Mouse (Mus musculus): ENCODE data around the gene Cobl. TPM values are rescaled to one million over a fixed set of nuclear protein-coding genes. Genes with fewer than 3 reads are reported as not detected.

Cobl gene
- polyA plus RNA-seq, 1 experiment from 2014 or later = 11.6 TPM

- H3K4me2 ChIP-seq (ENCODE audit: low read length) = no peak overlapping the region
- no peaks in the 10 kb centered on the region for H3K27me3 ChIP-seq (replicated peaks; ENCODE audit: control insufficient read depth, insufficient read depth, low read length)
- ATAC-seq (replicated peaks; ENCODE audit: low FRiP score, low TSS enrichment, low read depth) = no peak
- H3K36me3 ChIP-seq (ENCODE audit: control insufficient read depth, insufficient read depth, low read length) = no peaks in the 10 kb centered on the region
- no peak for DNase-seq (ENCODE audit: low spot score)
- 29% methylated on average over 5 of the region's 5 CpGs for WGBS
- no peaks in the 10 kb centered on the region for H3K9me3 ChIP-seq (ENCODE audit: control insufficient read depth, low read length)
- no peak overlapping the region for H3K27ac ChIP-seq (ENCODE audit: low read depth)
- H3K4me1 ChIP-seq (replicated peaks; ENCODE audit: control insufficient read depth, insufficient read depth, low read length) = peaks cover 3% of the 10 kb centered on the region; the same call in 1 of the 2 replicates
- no peak overlapping the region for H3K4me3 ChIP-seq (ENCODE audit: low read depth, low read length)
- no peak overlapping the region for H3K9ac ChIP-seq (ENCODE audit: low read length)
These were observed 164.9 kb downstream of the Cobl start for GRCm38 (mm10) chr11:12299701-12300446.

GRCm38 (mm10) chr11:12291654-12291935 is 173.2 kb downstream of the Cobl start:
- Histone ChIP-seq H3K4me3 (ENCODE audit: low read depth, low read length) (no peak overlapping the region), H3K4me1 (replicated peaks; ENCODE audit: control insufficient read depth, insufficient read depth, low read length) (no peaks in the 10 kb centered on the region), H3K4me2 (ENCODE audit: low read length) (no peak overlapping the region), H3K27ac (ENCODE audit: low read depth) (no peak overlapping the region), H3K9ac (ENCODE audit: low read length) (no peak overlapping the region), H3K27me3 (replicated peaks; ENCODE audit: control insufficient read depth, insufficient read depth, low read length) (no peaks in the 10 kb centered on the region; the same call in 1 of the 2 replicates), H3K9me3 (ENCODE audit: control insufficient read depth, low read length) (no peaks in the 10 kb centered on the region), H3K36me3 (ENCODE audit: control insufficient read depth, insufficient read depth, low read length) (no peaks in the 10 kb centered on the region)
- DNase-seq (ENCODE audit: low spot score) (no peak), ATAC-seq (replicated peaks; ENCODE audit: low FRiP score, low TSS enrichment, low read depth) (no peak)
- 32% methylated on average over 3 of the region's 3 CpGs for WGBS

GRCm38 (mm10) chr11:12290911-12291653 is 173.7 kb downstream of the Cobl start:
- H3K27ac ChIP-seq (ENCODE audit: low read depth) = no peak overlapping the region
- no peaks in the 10 kb centered on the region for H3K4me1 ChIP-seq (replicated peaks; ENCODE audit: control insufficient read depth, insufficient read depth, low read length)
- 50% methylated on average over 7 of the region's 7 CpGs for WGBS
- no peaks in the 10 kb centered on the region for H3K9me3 ChIP-seq (ENCODE audit: control insufficient read depth, low read length)
- H3K9ac ChIP-seq (ENCODE audit: low read length) = no peak overlapping the region
- DNase-seq (ENCODE audit: low spot score) (peak; percentile 83), ATAC-seq (replicated peaks; ENCODE audit: low FRiP score, low TSS enrichment, low read depth) (peak; percentile 63)
- no peak overlapping the region for H3K4me3 ChIP-seq (ENCODE audit: low read depth, low read length)
- no peaks in the 10 kb centered on the region; the same call in 1 of the 2 replicates for H3K27me3 ChIP-seq (replicated peaks; ENCODE audit: control insufficient read depth, insufficient read depth, low read length)
- no peak overlapping the region for H3K4me2 ChIP-seq (ENCODE audit: low read length)
- no peaks in the 10 kb centered on the region for H3K36me3 ChIP-seq (ENCODE audit: control insufficient read depth, insufficient read depth, low read length)

GRCm38 (mm10) chr11:12285319-12286021 is 179.3 kb downstream of the Cobl start:
- Histone ChIP-seq H3K9me3 (ENCODE audit: control insufficient read depth, low read length) (no peaks in the 10 kb centered on the region), H3K4me2 (ENCODE audit: low read length) (no peak overlapping the region), H3K36me3 (ENCODE audit: control insufficient read depth, insufficient read depth, low read length) (no peaks in the 10 kb centered on the region), H3K27me3 (replicated peaks; ENCODE audit: control insufficient read depth, insufficient read depth, low read length) (no peaks in the 10 kb centered on the region), H3K9ac (ENCODE audit: low read length) (no peak overlapping the region), H3K27ac (ENCODE audit: low read depth) (no peak overlapping the region), H3K4me1 (replicated peaks; ENCODE audit: control insufficient read depth, insufficient read depth, low read length) (no peaks in the 10 kb centered on the region), H3K4me3 (ENCODE audit: low read depth, low read length) (no peak overlapping the region)
- no peak for DNase-seq (ENCODE audit: low spot score)
- ATAC-seq (replicated peaks; ENCODE audit: low FRiP score, low TSS enrichment, low read depth) = no peak
- 83% methylated on average over 4 of the region's 4 CpGs for WGBS

- no peak overlapping the region for H3K4me3 ChIP-seq (ENCODE audit: low read depth, low read length)
- H3K9ac ChIP-seq (ENCODE audit: low read length) = no peak overlapping the region
- H3K4me1 ChIP-seq (replicated peaks; ENCODE audit: control insufficient read depth, insufficient read depth, low read length) = no peaks in the 10 kb centered on the region
- no peak overlapping the region for H3K27ac ChIP-seq (ENCODE audit: low read depth)
- no peak overlapping the region for H3K4me2 ChIP-seq (ENCODE audit: low read length)
- no peaks in the 10 kb centered on the region for H3K36me3 ChIP-seq (ENCODE audit: control insufficient read depth, insufficient read depth, low read length)
- ATAC-seq (replicated peaks; ENCODE audit: low FRiP score, low TSS enrichment, low read depth) (no peak), DNase-seq (ENCODE audit: low spot score) (no peak)
- 59% methylated on average over 7 of the region's 7 CpGs for WGBS
- no peaks in the 10 kb centered on the region for H3K9me3 ChIP-seq (ENCODE audit: control insufficient read depth, low read length)
- no peaks in the 10 kb centered on the region for H3K27me3 ChIP-seq (replicated peaks; ENCODE audit: control insufficient read depth, insufficient read depth, low read length)
These were observed 184.0 kb downstream of the Cobl start for GRCm38 (mm10) chr11:12280711-12281110.

- no peaks in the 10 kb centered on the region for H3K36me3 ChIP-seq (ENCODE audit: control insufficient read depth, insufficient read depth, low read length)
- H3K27me3 ChIP-seq (replicated peaks; ENCODE audit: control insufficient read depth, insufficient read depth, low read length) = no peaks in the 10 kb centered on the region
- no peak overlapping the region for H3K27ac ChIP-seq (ENCODE audit: low read depth)
- H3K4me3 ChIP-seq (ENCODE audit: low read depth, low read length) = no peak overlapping the region
- 84% methylated on average over 2 of the region's 2 CpGs for WGBS
- H3K4me1 ChIP-seq (replicated peaks; ENCODE audit: control insufficient read depth, insufficient read depth, low read length) = no peaks in the 10 kb centered on the region
- no peaks in the 10 kb centered on the region for H3K9me3 ChIP-seq (ENCODE audit: control insufficient read depth, low read length)
- H3K9ac ChIP-seq (ENCODE audit: low read length) = no peak overlapping the region
- ATAC-seq (replicated peaks; ENCODE audit: low FRiP score, low TSS enrichment, low read depth) = no peak
- no peak for DNase-seq (ENCODE audit: low spot score)
- H3K4me2 ChIP-seq (ENCODE audit: low read length) = no peak overlapping the region
These were observed 190.5 kb downstream of the Cobl start for GRCm38 (mm10) chr11:12274276-12274675.

GRCm38 (mm10) chr11:12273726-12274125 is 191.0 kb downstream of the Cobl start:
- ATAC-seq (replicated peaks; ENCODE audit: low FRiP score, low TSS enrichment, low read depth) = no peak
- Histone ChIP-seq H3K9ac (ENCODE audit: low read length) (no peak overlapping the region), H3K4me1 (replicated peaks; ENCODE audit: control insufficient read depth, insufficient read depth, low read length) (no peaks in the 10 kb centered on the region), H3K36me3 (ENCODE audit: control insufficient read depth, insufficient read depth, low read length) (no peaks in the 10 kb centered on the region), H3K4me2 (ENCODE audit: low read length) (no peak overlapping the region), H3K27me3 (replicated peaks; ENCODE audit: control insufficient read depth, insufficient read depth, low read length) (no peaks in the 10 kb centered on the region), H3K4me3 (ENCODE audit: low read depth, low read length) (no peak overlapping the region), H3K27ac (ENCODE audit: low read depth) (no peak overlapping the region), H3K9me3 (ENCODE audit: control insufficient read depth, low read length) (no peaks in the 10 kb centered on the region)
- no peak for DNase-seq (ENCODE audit: low spot score)
- 91% methylated on average over 6 of the region's 6 CpGs for WGBS

- WGBS = 66% methylated on average over 2 of the region's 2 CpGs
- Histone ChIP-seq H3K27me3 (replicated peaks; ENCODE audit: control insufficient read depth, insufficient read depth, low read length) (no peaks in the 10 kb centered on the region), H3K9me3 (ENCODE audit: control insufficient read depth, low read length) (no peaks in the 10 kb centered on the region), H3K4me3 (ENCODE audit: low read depth, low read length) (no peak overlapping the region), H3K4me2 (ENCODE audit: low read length) (no peak overlapping the region), H3K36me3 (ENCODE audit: control insufficient read depth, insufficient read depth, low read length) (0 out of 2 replicates have a peak, but pooled peaks cover under 1% of the 10 kb centered on the region), H3K4me1 (replicated peaks; ENCODE audit: control insufficient read depth, insufficient read depth, low read length) (no peaks in the 10 kb centered on the region), H3K27ac (ENCODE audit: low read depth) (no peak overlapping the region), H3K9ac (ENCODE audit: low read length) (no peak overlapping the region)
- ATAC-seq (replicated peaks; ENCODE audit: low FRiP score, low TSS enrichment, low read depth) (no peak), DNase-seq (ENCODE audit: low spot score) (no peak)
These were observed 206.3 kb downstream of the Cobl start for GRCm38 (mm10) chr11:12258411-12258810.
